Mouse (Mus musculus): ENCODE results near the gene Cdc7. TPM values are rescaled to one million over a fixed set of nuclear protein-coding genes. Genes with fewer than 3 reads are reported as not detected.
A peak's percentile ranks its signal among the peaks of the same experiment; 100 is the strongest.

The Cdc7 gene
- total RNA-seq, 2 experiments from 2014 or later: 11.7 to 12.3 TPM

GRCm38 (mm10) chr5:106990639-106991299 is 26.6 kb downstream of the Cdc7 start:
- peak in 1 of 2 experiments; percentile 48 for DNase-seq (ENCODE audit: low spot score in 2 of 2)

GRCm38 (mm10) chr5:106991300-106991929 is 27.3 kb downstream of the Cdc7 start:
- DNase-seq (ENCODE audit: low spot score in 2 of 2): no peak

- no peak for DNase-seq (ENCODE audit: low spot score in 2 of 2)
These were observed 30.6 kb downstream of the Cdc7 start for GRCm38 (mm10) chr5:106994716-106995115.

DNA sequence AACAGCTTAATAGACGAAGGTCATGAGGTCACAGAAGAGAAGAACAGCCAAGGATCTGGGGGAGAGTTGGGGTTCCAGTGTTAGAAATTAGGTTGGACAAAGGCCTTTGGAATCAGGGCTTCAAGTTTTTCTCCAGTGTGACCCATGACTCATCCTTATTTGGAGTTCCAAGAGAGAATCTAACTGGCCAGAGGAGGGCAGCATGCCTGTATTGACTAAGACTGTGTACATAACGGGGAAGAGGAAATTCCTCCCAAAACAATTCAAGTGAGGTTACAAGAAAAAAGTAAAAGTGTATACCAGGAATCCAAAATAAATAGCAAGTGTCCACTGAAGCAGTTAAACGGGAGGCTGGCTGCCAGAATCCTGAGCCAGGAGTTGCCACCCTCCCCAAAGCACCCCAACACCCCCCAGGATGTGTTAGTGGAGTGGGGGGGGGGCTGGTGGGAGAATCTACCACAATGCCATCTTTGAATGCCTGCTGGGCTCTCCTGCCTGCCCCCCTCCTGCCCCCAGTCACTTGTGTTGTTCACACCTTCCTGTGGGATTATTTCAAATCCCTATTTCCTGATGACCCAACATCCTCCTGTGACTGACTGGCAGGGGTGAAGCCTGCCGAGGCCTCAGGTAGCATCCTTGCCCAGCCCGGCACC is 31.9 kb downstream of the Cdc7 start:
- DNase-seq (ENCODE audit: low spot score in 2 of 2): peak in 1 of 2 experiments; percentile 54

DNA sequence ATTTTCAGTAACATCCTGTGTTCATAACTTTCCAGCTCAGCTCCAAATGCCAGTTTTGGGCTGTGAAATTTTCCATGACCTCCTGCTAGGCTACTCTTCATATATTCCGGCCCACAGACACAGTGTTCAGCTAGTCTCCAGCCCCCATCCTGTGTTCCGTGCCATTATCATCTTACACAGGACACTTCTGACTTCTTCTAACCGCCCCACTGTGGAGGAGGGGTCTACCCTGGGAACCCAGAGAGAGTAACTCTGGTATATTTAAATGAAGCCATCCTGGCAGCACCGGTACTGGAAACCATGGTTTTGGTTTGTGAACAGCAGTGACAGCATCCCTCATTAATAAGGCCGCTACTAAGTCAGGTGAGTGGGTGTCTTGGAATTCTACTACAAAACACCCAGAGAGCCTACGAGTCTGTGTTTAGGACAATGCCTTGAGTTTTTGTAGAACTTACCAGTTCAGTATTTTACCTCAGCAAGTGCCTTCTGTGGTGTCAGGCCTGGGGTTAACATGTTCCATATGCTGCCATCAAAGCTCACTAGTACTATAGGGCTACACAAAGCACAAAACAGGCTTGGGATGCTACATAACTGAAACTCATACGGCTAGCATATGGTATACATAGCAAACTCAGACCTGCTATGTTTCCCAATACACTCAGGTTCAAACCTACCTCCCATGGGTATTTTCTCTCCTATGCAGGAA is 32.6 kb downstream of the Cdc7 start:
- DNase-seq (ENCODE audit: low spot score in 2 of 2): no peak

DNA sequence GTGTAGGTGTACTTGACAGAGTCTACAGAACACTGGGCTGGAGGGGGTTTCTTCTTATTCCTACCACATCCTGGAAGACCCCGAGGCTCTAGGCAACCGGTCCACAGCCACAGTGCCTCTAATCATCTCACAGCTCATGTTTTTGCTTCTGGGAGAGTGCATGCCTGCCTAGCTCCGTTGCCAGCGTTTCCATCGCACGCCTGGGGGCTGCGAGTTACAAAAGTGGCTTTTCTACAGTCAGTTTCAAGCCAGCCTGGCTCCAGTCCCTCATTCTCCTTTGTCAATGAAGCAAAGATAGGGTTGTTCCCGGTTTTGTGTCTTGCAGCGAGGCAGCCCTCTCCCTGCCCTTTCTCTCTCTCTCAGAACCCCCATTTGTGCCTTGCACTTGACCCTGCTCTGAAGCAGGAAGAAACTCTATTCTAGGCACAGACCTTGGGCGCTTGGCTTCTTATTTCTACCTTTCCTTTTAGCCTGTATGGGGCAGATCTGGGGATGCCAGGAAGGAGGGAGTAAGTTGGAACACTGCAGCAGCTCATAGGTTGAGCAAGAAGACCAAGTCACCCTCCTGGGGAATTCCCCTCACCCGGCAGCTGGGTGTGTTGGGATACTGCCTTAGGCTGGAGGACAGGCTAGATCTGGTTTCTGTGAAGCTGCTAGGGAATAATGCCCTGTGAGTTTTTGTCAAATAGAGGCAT is 37.4 kb downstream of the Cdc7 start:
- DNase-seq (ENCODE audit: low spot score in 2 of 2): no peak

DNA sequence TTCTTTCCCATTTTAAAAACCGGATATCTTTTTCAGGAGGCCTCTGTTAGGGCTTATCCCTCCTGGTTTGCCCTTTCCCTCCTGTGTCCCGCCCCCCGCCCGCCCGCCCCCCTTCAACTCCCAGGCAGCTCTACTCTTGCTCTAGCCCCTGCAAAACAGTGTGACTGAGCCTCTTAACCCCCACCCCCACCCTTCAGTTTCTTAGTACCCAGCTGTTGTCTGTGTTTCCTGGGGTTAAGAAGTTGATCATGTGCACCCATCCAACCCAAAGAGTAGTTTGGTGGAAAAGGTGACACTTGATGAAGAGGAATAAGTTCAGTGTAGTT is 37.9 kb downstream of the Cdc7 start:
- DNase-seq (ENCODE audit: low spot score in 2 of 2): no peak

- DNase-seq (ENCODE audit: low spot score in 2 of 2): no peak
These were observed 45.6 kb downstream of the Cdc7 start for GRCm38 (mm10) chr5:107009721-107010120.

- DNase-seq (ENCODE audit: low spot score in 2 of 2): no peak
These were observed 46.2 kb downstream of the Cdc7 start for GRCm38 (mm10) chr5:107010300-107010699.

DNA sequence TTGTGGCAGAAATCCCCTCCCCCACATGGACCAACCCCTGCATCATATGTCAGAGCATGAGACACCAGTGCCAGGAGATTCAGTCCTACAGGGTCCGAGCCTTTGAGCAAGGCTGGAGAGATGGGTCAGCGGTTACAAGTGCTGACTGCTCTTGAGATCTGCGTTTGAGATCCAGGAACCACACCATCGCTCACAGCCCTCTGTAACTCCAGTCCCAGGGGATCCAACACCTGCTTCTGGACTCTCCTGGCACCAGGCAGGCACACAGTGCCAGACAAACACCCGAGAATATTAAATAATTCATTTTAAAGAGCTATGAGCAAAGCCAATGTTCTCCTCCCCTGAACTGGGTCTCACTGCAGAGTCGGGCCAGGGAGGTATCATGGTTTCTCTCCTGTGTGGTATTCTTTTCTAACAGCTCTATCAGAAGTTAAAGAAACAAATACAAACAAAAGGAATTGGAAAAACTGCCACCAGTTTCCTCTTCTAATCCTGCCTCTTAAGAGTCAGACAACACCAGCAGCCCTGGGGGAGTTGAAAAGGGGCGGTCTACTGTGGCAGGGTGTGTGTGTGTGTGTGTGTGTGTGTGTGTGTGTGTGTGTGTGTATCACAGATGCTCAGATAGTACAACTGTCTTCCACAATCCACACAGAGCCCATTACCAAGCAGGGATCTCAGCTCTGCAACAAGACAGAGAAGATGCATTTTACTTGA is 47.4 kb downstream of the Cdc7 start:
- no peak for DNase-seq (ENCODE audit: low spot score in 2 of 2)

- DNase-seq (ENCODE audit: low spot score in 2 of 2): no peak
These were observed 48.1 kb downstream of the Cdc7 start for GRCm38 (mm10) chr5:107012030-107012715.

DNA sequence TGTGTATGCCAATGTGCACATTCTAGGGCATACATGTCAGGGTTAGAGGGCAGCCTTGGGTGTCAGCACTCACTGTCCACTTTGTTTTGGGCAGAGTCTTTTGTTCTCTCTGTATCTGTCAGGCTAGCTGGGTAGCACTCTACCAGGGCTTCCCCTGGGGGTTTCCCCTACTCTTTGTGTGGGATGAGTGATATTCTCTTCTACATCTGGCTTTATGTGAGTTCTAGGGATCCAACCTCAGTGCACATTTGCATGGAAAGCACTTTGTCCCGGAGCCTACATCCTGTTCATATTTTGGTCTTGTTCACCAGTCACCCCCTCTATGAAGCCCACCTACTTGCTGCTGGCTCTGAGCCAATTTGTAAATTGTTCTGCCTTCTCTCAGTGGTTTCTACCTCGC is 49.3 kb downstream of the Cdc7 start:
- DNase-seq (ENCODE audit: low spot score in 2 of 2): no peak

DNA sequence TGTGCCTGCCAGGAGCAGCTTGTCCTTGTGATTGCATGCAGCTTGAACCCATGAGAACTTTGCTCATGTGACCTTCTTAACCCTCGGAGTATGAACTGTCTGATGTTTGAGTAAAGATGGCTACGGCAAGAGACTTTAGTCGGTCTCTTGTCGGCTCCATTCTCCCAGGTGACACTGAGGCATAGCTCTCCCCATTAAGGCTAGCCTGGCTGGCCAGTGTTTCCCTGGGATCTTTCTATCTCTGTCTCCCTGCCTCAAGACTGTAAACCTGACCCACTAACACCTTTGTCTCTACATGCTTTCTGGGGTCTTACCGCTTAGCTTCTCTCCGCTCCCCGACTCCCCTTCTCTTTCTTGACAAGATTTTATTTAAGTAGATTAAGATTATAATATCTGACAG is 50.0 kb downstream of the Cdc7 start:
- DNase-seq (ENCODE audit: low spot score in 2 of 2): no peak

- DNase-seq (ENCODE audit: low spot score in 2 of 2): no peak
These were observed 50.9 kb downstream of the Cdc7 start for GRCm38 (mm10) chr5:107015046-107015421.

- no peak for DNase-seq (ENCODE audit: low spot score in 2 of 2)
These were observed 51.4 kb downstream of the Cdc7 start for GRCm38 (mm10) chr5:107015422-107016081.

DNA sequence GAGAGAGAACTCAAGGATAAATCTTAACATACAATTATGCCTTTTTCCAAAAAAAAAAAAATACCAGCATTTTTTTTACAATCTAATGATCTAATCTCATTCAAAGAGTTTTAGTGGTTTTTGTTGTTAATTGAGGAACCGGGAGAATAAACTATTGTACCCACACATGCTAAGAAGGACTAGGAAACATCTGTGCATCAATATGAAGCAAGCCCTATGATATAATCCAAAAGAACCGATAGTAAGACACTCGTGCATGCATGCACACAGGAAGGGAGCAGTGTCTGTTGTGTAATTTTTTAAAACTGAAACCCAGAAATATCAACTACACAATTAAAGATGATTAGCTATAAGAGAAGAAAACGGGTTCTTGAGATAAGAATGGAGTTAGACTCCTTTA is 52.4 kb downstream of the Cdc7 start:
- DNase-seq (ENCODE audit: low spot score in 2 of 2): no peak

DNA sequence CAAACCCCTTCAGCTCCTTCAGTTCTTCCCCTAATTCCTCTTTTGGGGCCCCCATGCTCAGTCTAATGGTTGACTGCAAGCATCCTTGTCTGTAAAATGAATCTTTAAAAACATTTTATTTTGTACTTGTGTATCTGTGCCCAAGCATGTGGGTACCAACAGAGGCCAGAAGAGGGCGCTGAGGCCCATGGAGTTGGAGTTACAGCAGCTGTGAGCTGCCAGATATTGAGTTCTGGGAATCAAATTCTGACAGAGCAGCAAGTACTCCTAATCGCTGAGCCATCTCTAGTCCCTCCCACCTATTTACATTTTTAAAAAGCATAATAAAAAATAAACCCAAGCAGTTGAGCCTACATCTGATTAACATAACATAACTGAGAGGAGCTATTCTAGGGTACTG is 53.4 kb downstream of the Cdc7 start:
- no peak for DNase-seq (ENCODE audit: low spot score in 2 of 2)

GRCm38 (mm10) chr5:107019057-107019456 is 54.9 kb downstream of the Cdc7 start:
- DNase-seq (ENCODE audit: low spot score in 2 of 2): no peak

DNA sequence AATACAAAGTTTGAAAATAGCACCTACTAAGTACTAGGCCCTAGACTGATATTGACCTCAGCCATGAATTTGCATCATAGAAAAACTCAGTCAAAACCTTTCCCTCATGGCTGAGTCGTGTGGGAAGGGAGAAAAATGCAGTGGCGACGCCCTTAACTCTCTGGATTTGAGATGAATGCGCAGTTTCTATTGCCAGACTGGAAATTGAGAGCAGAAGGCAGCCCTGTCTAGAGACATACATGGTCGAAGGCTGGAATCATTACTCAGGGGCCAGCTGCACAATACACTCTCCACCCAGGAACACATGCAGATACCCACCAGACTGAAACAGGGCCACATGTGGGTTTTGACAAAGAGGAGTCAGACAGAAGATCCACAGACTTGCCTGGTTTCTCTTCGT is 55.8 kb downstream of the Cdc7 start:
- no peak for DNase-seq (ENCODE audit: low spot score in 2 of 2)

DNA sequence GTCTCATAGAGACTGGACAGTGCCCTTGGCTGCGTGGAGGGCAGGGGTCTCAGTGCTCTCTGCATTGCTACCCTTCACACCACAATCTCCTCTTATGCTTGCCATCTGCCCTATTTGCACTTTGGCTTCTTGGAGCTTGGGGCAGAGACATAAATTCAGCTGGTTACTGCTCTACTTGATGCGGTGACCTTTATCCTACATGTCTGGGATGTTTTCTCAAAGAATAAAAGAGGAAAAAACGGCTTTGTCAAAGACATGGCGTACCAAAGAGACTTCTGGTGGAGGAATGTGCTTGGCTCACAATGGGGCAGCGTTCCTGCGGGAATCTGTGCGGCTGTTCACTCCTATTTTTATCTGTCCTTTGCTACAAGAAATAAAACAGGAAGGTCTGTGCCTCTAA is 56.2 kb downstream of the Cdc7 start:
- DNase-seq (ENCODE audit: low spot score in 2 of 2): no peak
